Mouse (Mus musculus): ENCODE data around the gene Sugp2.

The Sugp2 gene

GRCm38 (mm10) chr8:70285304-70285703 is 51.3 kb downstream of the Sugp2 start:
- ChIA-PET CTCF (interaction anchor here in 2 of 4 experiments (1.1 to 1.4 kb wide), 3 partner anchors 16 to 32 kb away, joined by 3 to 4 read pairs (median 4); no protein-coding TSS in a partner anchor), POLR2A (interaction anchor here in 3 of 4 experiments (0.6 to 14.3 kb wide), 6 partner anchors 8 to 235 kb away, joined by 3 to 118 read pairs (median 5); no protein-coding TSS in a partner anchor)

DNA sequence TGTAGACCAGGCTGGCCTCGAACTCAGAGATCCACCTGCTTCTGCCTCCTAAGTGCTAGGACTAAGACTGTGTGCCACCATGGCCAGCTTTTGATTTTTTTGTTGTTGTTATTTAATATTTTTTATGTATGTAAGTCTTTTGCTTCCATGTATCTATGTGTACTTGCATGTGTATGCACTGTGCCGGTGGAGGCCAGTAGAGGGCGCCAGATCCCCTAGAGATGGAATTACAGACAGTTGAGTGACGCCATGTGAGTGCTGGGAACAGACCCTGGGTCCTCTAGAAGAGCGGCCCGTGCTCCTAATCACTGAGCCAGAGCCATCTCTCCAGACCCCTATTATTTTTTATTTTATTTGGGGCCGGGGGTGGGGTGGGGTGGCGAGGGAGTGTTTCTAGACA is 52.7 kb downstream of the Sugp2 start:
- ChIA-PET POLR2A (interaction anchor here in 3 of 4 experiments (0.5 to 14.3 kb wide), 10 partner anchors 8 to 224 kb away, joined by 3 to 118 read pairs (median 4); partner anchors contain the start of genes Cope (in 1 of the 3), Ddx49 (in 1 of the 3) and Uba52 (in 1 of the 3)), CTCF (interaction anchor here (0.5 to 1.4 kb wide), 10 partner anchors 17 to 462 kb away, joined by 3 to 4 read pairs (median 3); no protein-coding TSS in a partner anchor)

DNA sequence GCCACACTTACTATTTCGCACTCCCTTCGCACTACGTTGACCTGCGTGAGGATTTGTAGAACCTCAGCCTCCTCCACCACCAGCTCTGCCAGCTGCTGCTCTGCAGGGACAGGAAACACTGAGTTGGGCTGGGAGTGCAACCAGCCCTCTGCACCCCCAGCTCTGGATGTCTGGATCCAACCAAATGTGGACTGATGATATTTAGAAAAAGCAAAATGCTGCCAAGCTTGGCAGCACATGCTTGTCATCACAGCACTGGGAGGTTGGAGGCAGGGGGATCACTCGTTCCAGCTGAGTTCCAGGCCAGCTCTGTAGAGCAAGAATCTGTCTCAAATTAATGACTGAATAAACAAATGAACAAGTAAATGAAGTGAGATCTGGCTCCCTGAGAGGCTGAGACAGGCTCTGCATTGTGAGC is 60.0 kb downstream of the Sugp2 start:
- ChIA-PET POLR2A (interaction anchor here (0.6 to 6.4 kb wide), 32 partner anchors 8 to 245 kb away, joined by 3 to 41 read pairs (median 5); partner anchors contain the start of genes Homer3 (in 3 of the 4), Cope (in 2 of the 4), Ddx49 (in 2 of the 4) and Tm6sf2 (in 2 of the 4)), CTCF (interaction anchor here in 3 of 4 experiments (0.6 to 1.5 kb wide), 7 partner anchors 16 to 50 kb away, joined by 3 to 7 read pairs (median 4); no protein-coding TSS in a partner anchor)

GRCm38 (mm10) chr8:70300881-70301280 is 66.9 kb downstream of the Sugp2 start:
- ChIA-PET POLR2A (interaction anchor here in 2 of 4 experiments (0.8 to 1.7 kb wide), 4 partner anchors 9 to 88 kb away, joined by 3 to 7 read pairs (median 3); partner anchors contain the start of gene Slc25a42 (in 1 of the 2)), CTCF (interaction anchor here in 3 of 4 experiments (0.7 to 1.0 kb wide), 3 partner anchors 9 to 60 kb away, joined by 3 to 5 read pairs (median 3); no protein-coding TSS in a partner anchor)

DNA sequence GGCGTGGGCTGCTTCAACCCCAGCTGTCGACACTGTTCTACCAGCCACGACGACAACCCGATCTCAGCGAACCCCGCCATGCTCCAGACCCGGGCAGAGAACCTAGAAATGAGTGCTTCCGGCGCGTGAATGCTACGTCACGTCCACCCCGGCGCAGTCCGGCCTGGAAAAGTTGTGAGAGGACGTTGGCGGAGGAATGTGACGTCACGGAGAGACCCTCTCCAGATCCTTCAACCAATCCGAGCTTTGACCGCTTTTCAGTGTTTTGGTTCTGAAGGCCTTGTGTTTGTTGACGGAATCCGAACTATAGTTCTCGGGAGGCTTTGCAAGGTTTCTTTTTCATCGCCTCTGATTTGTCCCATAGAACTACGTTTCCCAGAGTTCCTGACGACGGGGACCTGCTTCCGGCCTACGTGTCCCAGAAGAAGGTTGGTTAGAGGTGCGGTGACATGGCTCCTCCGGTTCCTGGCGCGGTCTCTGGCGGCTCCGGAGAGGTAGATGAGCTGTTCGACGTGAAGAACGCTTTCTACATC is 68.4 kb downstream of the Sugp2 start, which contains the start of the genes Ddx49 and Cope:
Gene Ddx49, minus strand, starts transcription at position 132 of the 533 bp plus-strand sequence.
Gene Cope, plus strand, starts transcription at position 161 of the 533 bp plus-strand sequence.
- CTCF ChIA-PET: interaction anchor here in 1 of 4 experiments (1.1 kb wide), 1 partner anchor 20 kb away, joined by 3 read pairs; the partner anchor contains the start of gene Homer3
- POLR2A ChIA-PET: interaction anchor here (0.9 to 4.0 kb wide), 21 partner anchors 9 to 203 kb away, joined by 3 to 35 read pairs (median 4); partner anchors contain the start of genes Armc6 (in 1 of the 4), Gdf1 (in 1 of the 4), Homer3 (in 1 of the 4) and Sugp2 (in 1 of the 4)

GRCm38 (mm10) chr8:70302901-70303300 is 68.9 kb downstream of the Sugp2 start:
- ChIA-PET CTCF (interaction anchor here in 1 of 4 experiments (1.1 kb wide), 1 partner anchor 20 kb away, joined by 3 read pairs; the partner anchor contains the start of gene Homer3), POLR2A (interaction anchor here (0.8 to 4.0 kb wide), 22 partner anchors 8 to 203 kb away, joined by 3 to 35 read pairs (median 4); partner anchors contain the start of genes Armc6 (in 1 of the 4), Gdf1 (in 1 of the 4), Homer3 (in 1 of the 4) and Sugp2 (in 1 of the 4))

DNA sequence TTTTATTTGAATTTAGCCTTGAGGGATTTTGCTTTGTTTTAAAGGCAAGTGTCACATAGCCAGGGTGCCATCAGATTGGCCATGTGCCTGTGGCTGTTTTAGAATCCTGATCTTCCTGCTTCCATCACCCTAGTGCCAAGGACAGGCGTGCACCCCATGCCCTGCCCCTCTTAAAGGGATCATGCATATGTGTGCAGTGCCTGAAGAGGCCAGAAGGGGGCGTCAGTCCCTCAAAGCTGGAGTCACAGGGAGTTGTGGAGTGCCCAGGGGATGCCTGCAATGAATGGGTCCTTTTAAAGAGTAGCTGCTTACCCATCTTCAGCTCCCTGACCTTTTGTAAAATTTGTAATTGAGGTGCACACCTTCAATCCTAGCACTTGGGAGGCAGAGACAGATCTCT is 75.3 kb downstream of the Sugp2 start:
- ChIA-PET CTCF (interaction anchor here (0.7 to 2.3 kb wide), 17 partner anchors 9 to 280 kb away, joined by 3 to 10 read pairs (median 4); partner anchors contain the start of gene Homer3 (in 1 of the 4)), POLR2A (interaction anchor here in 3 of 4 experiments (0.6 to 2.5 kb wide), 12 partner anchors 8 to 197 kb away, joined by 3 to 6 read pairs (median 4); partner anchors contain the start of genes Borcs8 (in 1 of the 3), Homer3 (in 1 of the 3), Mef2b (in 1 of the 3) and Rex1bd (in 1 of the 3))

DNA sequence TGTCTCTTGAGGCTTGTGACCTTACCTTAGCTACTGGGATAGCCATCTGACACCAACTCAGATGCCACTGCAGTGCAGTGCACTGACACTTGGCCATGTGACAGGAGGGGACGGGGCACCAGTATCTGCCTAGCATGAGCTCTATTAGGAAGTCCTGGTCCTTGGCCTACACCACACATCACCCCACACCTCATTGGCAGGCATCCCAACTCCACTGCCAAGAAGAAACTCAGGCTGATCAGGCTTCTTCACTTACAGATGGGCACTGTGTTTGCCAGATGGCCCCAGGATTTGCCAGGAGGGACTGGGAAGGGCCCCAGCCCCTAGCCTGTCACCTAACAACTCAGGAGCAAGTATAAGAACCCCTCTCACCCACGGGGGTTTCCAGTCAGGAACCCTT is 79.4 kb downstream of the Sugp2 start:
- POLR2A ChIA-PET: interaction anchor here in 2 of 4 experiments (1.1 to 1.6 kb wide), 5 partner anchors 8 to 21 kb away, joined by 3 to 6 read pairs (median 3); partner anchors contain the start of gene Gdf1 (in 1 of the 2)
- CTCF ChIA-PET: interaction anchor here in 1 of 4 experiments (0.6 kb wide), 1 partner anchor 72 kb away, joined by 3 read pairs; no protein-coding TSS in a partner anchor

DNA sequence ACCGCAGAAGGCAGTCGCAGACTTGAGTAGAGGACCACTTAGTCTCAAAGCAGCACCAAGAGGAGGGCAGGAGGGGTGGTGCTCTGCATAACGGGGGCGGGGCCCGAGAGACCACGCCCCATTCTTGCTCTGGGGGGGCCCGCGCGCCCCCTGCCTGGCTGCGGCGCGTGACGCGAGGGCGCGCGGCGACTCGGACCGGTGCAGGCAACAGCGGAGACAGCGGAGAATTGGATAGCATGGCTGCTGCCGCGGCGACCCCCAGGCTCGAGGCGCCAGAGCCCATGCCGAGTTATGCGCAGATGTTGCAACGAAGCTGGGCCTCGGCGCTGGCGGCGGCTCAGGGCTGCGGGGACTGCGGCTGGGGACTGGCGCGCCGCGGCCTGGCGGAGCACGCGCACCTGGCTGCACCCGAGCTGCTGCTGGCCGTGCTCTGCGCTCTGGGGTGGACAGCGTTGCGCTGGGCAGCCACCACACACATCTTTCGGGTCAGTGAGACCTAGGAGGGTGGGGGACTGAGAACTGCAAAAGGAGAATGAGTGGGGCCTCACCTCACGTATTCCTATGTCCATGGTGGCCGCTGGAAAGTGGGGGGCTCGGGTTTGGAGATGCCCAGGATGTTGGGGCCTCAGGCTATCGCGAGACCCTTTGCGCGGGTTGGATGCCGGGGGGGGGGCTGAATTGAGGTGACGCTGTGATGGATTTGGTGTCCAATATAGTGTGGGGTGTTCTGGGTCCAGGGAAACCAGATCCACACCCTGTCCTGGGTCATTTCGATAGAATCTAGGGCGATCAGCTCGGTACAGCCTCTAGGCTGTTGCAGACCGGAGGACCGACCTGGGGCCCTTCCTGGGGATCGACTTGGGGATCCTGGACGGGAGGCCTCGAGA is 81.8 kb downstream of the Sugp2 start, which contains the start of gene Cers1:
Gene Cers1, plus strand, starts transcription at position 152 of the 887 bp plus-strand sequence.
- ChIA-PET CTCF (interaction anchor here (0.5 to 2.2 kb wide), 9 partner anchors 15 to 285 kb away, joined by 3 to 12 read pairs (median 3); partner anchors contain the start of genes Fkbp8 (in 1 of the 4), Homer3 (in 1 of the 4) and Kxd1 (in 1 of the 4)), POLR2A (interaction anchor here (0.5 to 2.9 kb wide), 30 partner anchors 13 to 385 kb away, joined by 3 to 18 read pairs (median 4); partner anchors contain the start of genes Cope (in 2 of the 4), Ddx49 (in 2 of the 4), Upf1 (in 2 of the 4) and Ell (in 1 of the 4))

- POLR2A ChIA-PET: interaction anchor here (0.5 to 2.9 kb wide), 30 partner anchors 8 to 381 kb away, joined by 3 to 20 read pairs (median 4); partner anchors contain the start of genes Cope (in 2 of the 4), Ddx49 (in 2 of the 4), Upf1 (in 2 of the 4) and Ell (in 1 of the 4)
Measured at GRCm38 (mm10) chr8:70316511-70317504, 82.8 kb downstream of the Sugp2 start.

DNA sequence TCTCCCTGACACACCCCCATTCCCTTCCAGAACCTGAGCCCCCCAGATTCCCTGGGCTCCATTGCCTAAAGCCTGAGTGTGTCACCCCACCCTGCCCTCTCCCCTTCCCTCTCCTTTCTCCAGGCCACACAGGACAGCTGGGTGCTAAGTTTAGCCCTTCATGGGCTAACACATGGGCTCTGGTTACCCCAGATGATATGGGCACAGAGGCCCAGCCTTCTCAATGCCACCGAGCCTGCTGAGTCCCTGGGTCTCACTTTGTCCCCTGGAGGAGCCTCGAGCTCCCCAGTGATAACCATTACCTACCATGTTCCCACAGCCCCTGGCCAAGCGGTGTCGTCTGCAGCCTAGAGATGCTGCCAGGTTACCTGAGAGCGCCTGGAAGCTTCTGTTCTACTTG is 83.8 kb downstream of the Sugp2 start:
- ChIA-PET POLR2A (interaction anchor here (0.5 to 2.9 kb wide), 13 partner anchors 8 to 303 kb away, joined by 3 to 20 read pairs (median 3); partner anchors contain the start of genes Gdf1 (in 1 of the 4), Homer3 (in 1 of the 4) and Upf1 (in 1 of the 4)), CTCF (interaction anchor here (0.5 to 2.2 kb wide), 11 partner anchors 8 to 359 kb away, joined by 3 to 12 read pairs (median 3); partner anchors contain the start of gene Upf1 (in 1 of the 4))

More at GRCm38 (mm10) chr8:70316511-70317504, 82.8 kb downstream of the Sugp2 start:
- CTCF ChIA-PET: interaction anchor here (0.6 to 2.2 kb wide), 17 partner anchors 8 to 426 kb away, joined by 3 to 12 read pairs (median 3); partner anchors contain the start of genes Fkbp8 (in 1 of the 4), Homer3 (in 1 of the 4), Kxd1 (in 1 of the 4) and Upf1 (in 1 of the 4)

- POLR2A ChIA-PET: interaction anchor here in 1 of 4 experiments (1.0 to 2.0 kb wide), 2 partner anchors 30 to 238 kb away, joined by 4 read pairs; no protein-coding TSS in a partner anchor
- CTCF ChIA-PET: interaction anchor here in 1 of 4 experiments (0.9 kb wide), 1 partner anchor 20 kb away, joined by 3 read pairs; no protein-coding TSS in a partner anchor
Measured at GRCm38 (mm10) chr8:70323716-70324115, 89.7 kb downstream of the Sugp2 start.

DNA sequence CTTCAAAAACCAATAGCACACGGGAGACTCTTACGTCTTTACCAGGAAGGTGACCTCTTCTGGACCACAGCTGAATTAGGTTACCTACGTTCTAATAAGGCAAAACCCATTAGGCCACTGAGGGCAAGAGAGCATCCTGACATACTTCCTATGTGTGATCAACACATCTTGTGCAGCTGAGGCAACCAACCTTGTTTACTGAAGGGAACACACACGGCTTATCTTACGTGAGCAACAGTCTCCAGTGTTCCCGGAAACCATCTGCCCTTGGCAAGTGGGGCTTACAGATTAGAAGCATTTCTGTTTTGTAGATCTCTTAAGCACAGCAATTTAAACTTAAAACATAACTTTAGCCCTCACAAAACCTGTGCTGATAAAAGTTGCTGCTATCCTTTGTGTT is 93.5 kb downstream of the Sugp2 start:
- ChIA-PET POLR2A (interaction anchor here in 2 of 4 experiments (1.1 to 2.8 kb wide), 4 partner anchors 16 to 39 kb away, joined by 3 to 12 read pairs (median 4); no protein-coding TSS in a partner anchor), CTCF (interaction anchor here in 2 of 4 experiments (0.6 to 1.9 kb wide), 3 partner anchors 18 to 376 kb away, joined by 3 to 4 read pairs (median 3); no protein-coding TSS in a partner anchor)

DNA sequence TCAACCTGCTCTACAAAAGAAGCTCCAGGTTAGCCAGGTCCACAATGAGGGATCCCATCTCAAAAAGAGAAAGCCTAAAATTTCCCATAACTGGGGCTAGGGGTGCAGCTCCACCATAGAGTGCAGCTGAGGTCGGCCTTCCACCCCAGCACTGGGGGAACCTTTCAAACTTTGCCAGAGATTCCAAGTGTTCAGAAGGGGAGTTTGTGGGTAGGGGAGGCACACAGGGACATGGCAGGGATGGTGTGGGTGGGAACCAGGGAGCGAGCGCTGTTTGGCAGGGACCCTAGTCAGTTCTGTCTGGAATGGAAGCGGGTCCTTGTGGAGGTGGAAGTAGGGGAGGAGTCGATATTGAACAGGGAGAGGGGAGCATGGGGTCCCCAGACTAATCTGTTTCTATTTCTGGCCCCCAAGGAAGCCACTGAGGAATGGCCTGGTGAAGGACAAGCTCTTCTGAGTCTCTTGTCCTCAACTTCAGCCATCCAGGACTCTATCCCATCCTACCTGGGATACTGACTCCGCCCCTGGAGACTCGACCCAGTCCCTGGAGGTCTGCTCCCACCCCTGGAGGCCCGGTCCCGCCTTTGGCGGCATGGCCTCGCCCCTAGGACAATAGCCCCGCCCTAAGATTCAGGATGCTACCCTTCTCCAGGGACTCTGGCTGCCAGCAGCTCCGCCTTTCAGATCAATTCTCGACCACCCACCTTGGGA is 95.3 kb downstream of the Sugp2 start, which contains the start of gene Gdf1:
Gene Gdf1, plus strand, starts transcription at position 694 of the 711 bp plus-strand sequence.
- ChIA-PET CTCF (interaction anchor here in 3 of 4 experiments (0.6 to 2.4 kb wide), 9 partner anchors 9 to 98 kb away, joined by 3 to 6 read pairs (median 3); partner anchors contain the start of gene Upf1 (in 1 of the 3)), POLR2A (interaction anchor here in 3 of 4 experiments (0.5 to 3.9 kb wide), 14 partner anchors 9 to 328 kb away, joined by 3 to 18 read pairs (median 4); partner anchors contain the start of genes Cope (in 1 of the 3) and Ddx49 (in 1 of the 3))

Data from embryonic stem cell, embryonic (primary cell).